Mouse (Mus musculus): ENCODE measurements around the gene Acsm2.

GRCm38 (mm10) chr7:119532924-119533323 lies 21.2 kb upstream of the Acsm2 start:
- TF ChIP-seq CTCF (IDR thresholded peaks at IDR 0.05; ENCODE audit: control insufficient read depth, insufficient read depth, insufficient read length) (no peak), MAX (IDR thresholded peaks at IDR 0.05) (no peak), MYOD1 (IDR thresholded peaks at IDR 0.05; ENCODE audit: control insufficient read depth, insufficient read length, low read depth) (no peak), USF1 (IDR thresholded peaks at IDR 0.05; ENCODE audit: low read depth) (no peak), MYOG (IDR thresholded peaks at IDR 0.05; ENCODE audit: control insufficient read depth, extremely low read depth, insufficient read length) (no peak)

Data from C2C12 (cell line).